In genomic region chr1:122607309-122607708, GRCm38 (mm10) we compare ENCODE assay signal across 18 mouse cellular contexts.
"Had no signal": no experiment of that assay in that cellular context is flagged by ENCODE, and none has a peak within 500 bp of the region (broad histone marks: within the 10 kb centered on the region; RNA-seq: fewer than 3 reads in every experiment).

No protein-coding gene starts in this region.

- H3K27me3 ChIP-seq: lung, embryonic 15.5 days; midbrain, embryonic 12.5 days; neural tube, embryonic 13.5 days; neural tube, embryonic 15.5 days had no signal

- H3K36me3 ChIP-seq: lung, embryonic 15.5 days; midbrain, embryonic 10.5 days; midbrain, embryonic 12.5 days; neural tube, embryonic 13.5 days; neural tube, embryonic 15.5 days had no signal

- H3K27ac ChIP-seq: lung, embryonic 15.5 days; midbrain, embryonic 10.5 days; midbrain, embryonic 12.5 days; neural tube, embryonic 13.5 days; neural tube, embryonic 15.5 days had no signal

- H3K9me3 ChIP-seq: lung, embryonic 15.5 days; midbrain, embryonic 10.5 days; midbrain, embryonic 12.5 days; neural tube, embryonic 13.5 days; neural tube, embryonic 15.5 days had no signal

- H3K9ac ChIP-seq: lung, embryonic 15.5 days; midbrain, embryonic 12.5 days; neural tube, embryonic 13.5 days; neural tube, embryonic 15.5 days had no signal

- H3K4me1 ChIP-seq: lung, embryonic 15.5 days; midbrain, embryonic 10.5 days; midbrain, embryonic 12.5 days; neural tube, embryonic 13.5 days; neural tube, embryonic 15.5 days had no signal

- H3K4me3 ChIP-seq: lung, embryonic 15.5 days; midbrain, embryonic 10.5 days; midbrain, embryonic 12.5 days; myocyte; neural tube, embryonic 13.5 days; neural tube, embryonic 15.5 days had no signal

- DNase-seq: lung, adult 2 months; lung, postnatal 10 days; lung, postnatal 4 days; midbrain, embryonic 14.5 days; retina, postnatal 1 day; right cerebral cortex, adult 18-20 months; right cerebral cortex, postnatal 25 days; right cerebral cortex, postnatal 4 days; spleen, adult 18-20 months; thymus, adult 18-20 months; thymus, postnatal 14 days; thymus, postnatal 36 days had no signal
